Mouse (Mus musculus) urinary bladder, postnatal 10 days (tissue): ENCODE data around the gene Ifna7.
"Not testable (repeated sequence)": the region's sequence is repeated elsewhere in the genome, so short reads cannot be mapped to it uniquely, and the experiment has no call there.

Experiments used
- DNase-seq: peaks from one replicate; pipeline ENCODE4 v3.0.0; 2022; ENCODE audit warnings: low spot score

Gene Ifna7

GRCm38 (mm10) chr4:88815928-88816327 is at the start of gene Ifna7:
Gene Ifna7, plus strand, starts transcription at chr4:88816228.
- DNase-seq: no peak

GRCm38 (mm10) chr4:88773534-88773933 is 42.5 kb upstream of the Ifna7 start, which contains the start of gene Gm13290:
Gene Gm13290, plus strand, starts transcription at chr4:88773834.
- DNase-seq: not testable (repeated sequence)

- not testable (repeated sequence) for DNase-seq
Measured at GRCm38 (mm10) chr4:88776622-88777021, 39.4 kb upstream of the Ifna7 start, which contains the start of gene Gm13289. Gene Gm13289, plus strand, starts transcription at chr4:88776922.

GRCm38 (mm10) chr4:88779550-88779949 is 36.5 kb upstream of the Ifna7 start, which contains the start of gene Gm13272:
Gene Gm13272, plus strand, starts transcription at chr4:88779850.
- DNase-seq: not testable (repeated sequence)

- not testable (repeated sequence) for DNase-seq
Measured at GRCm38 (mm10) chr4:88780320-88780719, 35.7 kb upstream of the Ifna7 start.

GRCm38 (mm10) chr4:88781831-88782230 is 34.2 kb upstream of the Ifna7 start, which contains the start of gene Ifnz:
Gene Ifnz, plus strand, starts transcription at chr4:88782131.
- not testable (repeated sequence) for DNase-seq

DNA sequence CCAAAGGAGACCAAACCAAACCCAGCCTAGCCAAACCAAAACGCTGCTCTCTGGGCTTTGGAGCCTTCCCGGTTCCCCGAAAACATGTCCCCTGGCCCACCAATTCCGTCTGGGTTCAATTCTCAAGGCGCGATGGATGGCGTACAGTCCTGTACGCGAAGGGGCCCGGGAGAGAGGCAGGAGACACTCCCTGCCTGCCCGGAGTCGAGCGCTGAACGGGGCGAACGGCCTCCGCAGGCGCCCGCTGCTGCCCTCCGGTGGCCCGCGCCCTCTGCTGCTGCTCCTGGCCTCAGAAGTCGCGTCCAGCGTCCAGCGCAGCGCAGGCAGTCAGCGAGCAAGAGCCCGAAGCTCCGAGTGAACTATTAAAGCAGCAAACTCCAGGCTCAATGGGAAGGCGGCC is 33.7 kb upstream of the Ifna7 start:
- not testable (repeated sequence) for DNase-seq

- not testable (repeated sequence) for DNase-seq
Measured at GRCm38 (mm10) chr4:88785409-88785808, 30.6 kb upstream of the Ifna7 start, which contains the start of gene Gm13276. Gene Gm13276, plus strand, starts transcription at chr4:88785709.

- not testable (repeated sequence) for DNase-seq
Measured at GRCm38 (mm10) chr4:88788402-88788801, 27.6 kb upstream of the Ifna7 start, which contains the start of gene Gm13277. Gene Gm13277, plus strand, starts transcription at chr4:88788632.

DNA sequence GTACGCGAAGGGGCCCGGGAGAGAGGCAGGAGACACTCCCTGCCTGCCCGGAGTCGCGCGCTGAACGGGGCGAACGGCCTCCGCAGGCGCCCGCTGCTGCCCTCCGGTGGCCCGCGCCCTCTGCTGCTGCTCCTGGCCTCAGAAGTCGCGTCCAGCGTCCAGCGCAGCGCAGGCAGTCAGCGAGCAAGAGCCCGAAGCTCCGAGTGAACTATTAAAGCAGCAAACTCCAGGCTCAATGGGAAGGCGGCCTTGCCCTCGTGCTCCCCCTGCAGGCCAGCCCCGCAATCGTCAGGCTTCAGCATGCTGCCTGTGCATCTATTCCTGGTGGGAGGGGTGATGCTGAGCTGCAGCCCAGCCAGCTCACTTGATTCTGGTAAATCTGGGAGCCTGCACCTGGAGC is 24.8 kb upstream of the Ifna7 start, which contains the start of gene Gm13278:
TSS of gene Gm13278 (plus strand) at position 301 of the 400 bp plus-strand sequence.
- not testable (repeated sequence) for DNase-seq

DNA sequence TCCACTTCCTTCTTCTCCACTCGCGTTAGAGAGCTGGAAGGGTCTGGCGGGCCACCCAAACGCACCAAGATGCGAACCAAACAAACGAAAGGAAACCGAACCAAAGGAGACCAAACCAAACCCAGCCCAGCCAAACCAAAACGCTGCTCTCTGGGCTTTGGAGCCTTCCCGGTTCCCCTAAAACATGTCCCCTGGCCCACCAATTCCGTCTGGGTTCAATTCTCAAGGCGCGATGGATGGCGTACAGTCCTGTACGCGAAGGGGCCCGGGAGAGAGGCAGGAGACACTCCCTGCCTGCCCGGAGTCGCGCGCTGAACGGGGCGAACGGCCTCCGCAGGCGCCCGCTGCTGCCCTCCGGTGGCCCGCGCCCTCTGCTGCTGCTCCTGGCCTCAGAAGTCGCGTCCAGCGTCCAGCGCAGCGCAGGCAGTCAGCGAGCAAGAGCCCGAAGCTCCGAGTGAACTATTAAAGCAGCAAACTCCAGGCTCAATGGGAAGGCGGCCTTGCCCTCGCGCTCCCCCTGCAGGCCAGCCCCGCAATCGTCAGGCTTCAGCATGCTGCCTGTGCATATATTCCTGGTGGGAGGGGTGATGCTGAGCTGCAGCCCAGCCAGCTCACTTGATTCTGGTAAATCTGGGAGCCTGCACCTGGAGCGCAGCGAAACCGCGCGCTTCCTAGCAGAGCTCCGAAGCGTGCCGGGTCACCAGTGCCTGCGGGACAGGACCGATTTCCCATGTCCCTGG is 21.9 kb upstream of the Ifna7 start, which contains the start of gene Gm13275:
TSS of gene Gm13275 (plus strand) at position 552 of the 740 bp plus-strand sequence.
- peak; percentile 40 for DNase-seq

- DNase-seq: not testable (repeated sequence)
Measured at GRCm38 (mm10) chr4:88797097-88797496, 18.9 kb upstream of the Ifna7 start, which contains the start of gene Gm13279. Gene Gm13279, plus strand, starts transcription at chr4:88797397.

DNA sequence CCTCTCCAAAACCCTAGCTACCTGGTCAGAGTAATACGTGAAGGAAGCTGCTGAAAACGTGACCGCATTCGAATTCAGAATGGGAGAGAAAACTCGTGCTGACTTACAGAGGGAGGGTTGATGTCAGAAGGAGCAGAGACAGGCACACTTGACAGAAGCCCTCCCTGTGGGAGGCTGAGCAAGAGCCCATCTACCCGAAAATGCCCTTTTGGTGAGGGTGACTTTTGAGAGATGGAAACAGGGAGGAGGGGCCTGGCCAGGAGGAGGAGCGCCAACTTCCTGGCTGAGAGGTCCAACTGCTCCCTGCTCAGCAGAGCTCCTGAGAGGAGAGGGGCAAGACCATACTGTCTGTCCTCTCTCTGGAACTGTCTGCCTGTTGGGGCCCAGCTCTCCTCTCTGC is 16.7 kb upstream of the Ifna7 start, which contains the start of gene Gm13285:
TSS of gene Gm13285 (plus strand) at position 301 of the 400 bp plus-strand sequence.
- not testable (repeated sequence) for DNase-seq

DNA sequence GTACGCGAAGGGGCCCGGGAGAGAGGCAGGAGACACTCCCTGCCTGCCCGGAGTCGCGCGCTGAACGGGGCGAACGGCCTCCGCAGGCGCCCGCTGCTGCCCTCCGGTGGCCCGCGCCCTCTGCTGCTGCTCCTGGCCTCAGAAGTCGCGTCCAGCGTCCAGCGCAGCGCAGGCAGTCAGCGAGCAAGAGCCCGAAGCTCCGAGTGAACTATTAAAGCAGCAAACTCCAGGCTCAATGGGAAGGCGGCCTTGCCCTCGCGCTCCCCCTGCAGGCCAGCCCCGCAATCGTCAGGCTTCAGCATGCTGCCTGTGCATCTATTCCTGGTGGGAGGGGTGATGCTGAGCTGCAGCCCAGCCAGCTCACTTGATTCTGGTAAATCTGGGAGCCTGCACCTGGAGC is 13.1 kb upstream of the Ifna7 start, which contains the start of gene Gm13287:
TSS of gene Gm13287 (plus strand) at position 301 of the 400 bp plus-strand sequence.
- not testable (repeated sequence) for DNase-seq

DNA sequence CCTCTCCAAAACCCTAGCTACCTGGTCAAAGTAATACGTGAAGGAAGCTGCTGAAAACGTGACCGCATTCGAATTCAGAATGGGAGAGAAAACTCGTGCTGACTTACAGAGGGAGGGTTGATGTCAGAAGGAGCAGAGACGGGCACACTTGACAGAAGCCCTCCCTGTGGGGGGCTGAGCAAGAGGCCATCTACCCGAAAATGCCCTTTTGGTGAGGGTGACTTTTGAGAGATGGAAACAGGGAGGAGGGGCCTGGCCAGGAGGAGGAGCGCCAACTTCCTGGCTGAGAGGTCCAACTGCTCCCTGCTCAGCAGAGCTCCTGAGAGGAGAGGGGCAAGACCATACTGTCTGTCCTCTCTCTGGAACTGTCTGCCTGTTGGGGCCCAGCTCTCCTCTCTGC is 10.8 kb upstream of the Ifna7 start, which contains the start of gene Gm13288:
TSS of gene Gm13288 (plus strand) at position 301 of the 400 bp plus-strand sequence.
- DNase-seq: not testable (repeated sequence)

- DNase-seq: not testable (repeated sequence)
Measured at GRCm38 (mm10) chr4:88805761-88806160, 10.3 kb upstream of the Ifna7 start.

- no peak for DNase-seq
Measured at GRCm38 (mm10) chr4:88819659-88820058, 3.6 kb downstream of the Ifna7 start, which contains the start of gene Ifna11. Gene Ifna11, plus strand, starts transcription at chr4:88819959.

DNA sequence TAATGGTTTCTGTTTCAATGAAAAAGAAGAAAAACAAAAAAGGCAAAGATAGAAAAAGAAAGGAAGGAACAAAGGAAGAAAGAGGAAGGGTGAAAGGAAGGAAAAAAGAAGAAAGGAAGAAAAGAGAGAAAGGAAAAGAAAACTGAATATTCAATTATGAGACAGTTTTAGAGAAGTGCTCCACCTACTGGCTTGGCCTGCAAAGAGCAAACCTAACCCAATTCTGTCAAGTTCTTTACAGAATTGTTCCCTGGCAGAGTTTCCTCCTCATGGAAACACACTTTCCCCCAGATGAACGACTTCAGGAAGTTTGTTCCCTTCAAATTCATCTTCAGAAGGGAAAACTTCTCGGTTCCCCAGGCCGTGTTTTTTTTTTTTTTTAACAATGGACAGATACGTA is 7.0 kb downstream of the Ifna7 start:
- DNase-seq: no peak

DNA sequence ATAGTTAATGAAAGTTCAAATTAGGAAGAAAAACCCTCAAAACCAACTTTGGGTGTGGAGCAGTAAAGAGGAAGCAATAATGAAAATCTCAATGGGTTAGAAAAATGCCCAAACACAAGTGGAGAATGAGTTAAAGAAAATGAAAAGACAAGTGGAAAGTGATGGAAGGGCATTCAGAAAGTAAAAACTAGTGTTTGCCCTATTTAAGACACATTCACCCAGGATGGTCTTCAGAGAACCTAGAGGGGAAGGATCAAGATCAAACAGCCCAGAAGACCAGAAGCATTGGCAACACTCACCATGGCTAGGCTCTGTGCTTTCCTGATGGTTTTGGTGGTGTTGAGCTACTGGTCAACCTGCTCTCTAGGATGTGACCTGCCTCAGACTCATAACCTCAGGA is 11.1 kb downstream of the Ifna7 start, which contains the start of gene Ifna6:
TSS of gene Ifna6 (plus strand) at position 301 of the 400 bp plus-strand sequence.
- DNase-seq: not testable (repeated sequence)

DNA sequence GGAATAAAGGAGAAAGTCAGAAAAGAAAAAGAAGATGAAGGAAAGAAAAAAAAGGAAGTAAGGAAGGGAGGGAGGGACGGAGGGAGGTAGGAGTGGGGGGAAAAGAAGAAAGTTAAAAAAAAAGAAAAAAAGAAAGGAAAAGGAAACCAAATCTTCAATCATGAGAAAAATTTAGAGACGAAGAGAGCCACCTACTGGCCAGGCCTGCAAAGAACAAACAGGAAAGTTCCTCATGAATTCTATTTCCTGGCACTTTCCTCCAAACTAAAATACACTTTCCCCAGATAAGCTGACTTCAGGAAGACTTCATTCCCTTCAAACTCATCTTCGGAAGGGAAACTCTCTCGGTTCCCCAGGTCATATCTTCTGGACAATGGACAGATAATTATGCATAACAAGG is 14.5 kb downstream of the Ifna7 start:
- no peak for DNase-seq

DNA sequence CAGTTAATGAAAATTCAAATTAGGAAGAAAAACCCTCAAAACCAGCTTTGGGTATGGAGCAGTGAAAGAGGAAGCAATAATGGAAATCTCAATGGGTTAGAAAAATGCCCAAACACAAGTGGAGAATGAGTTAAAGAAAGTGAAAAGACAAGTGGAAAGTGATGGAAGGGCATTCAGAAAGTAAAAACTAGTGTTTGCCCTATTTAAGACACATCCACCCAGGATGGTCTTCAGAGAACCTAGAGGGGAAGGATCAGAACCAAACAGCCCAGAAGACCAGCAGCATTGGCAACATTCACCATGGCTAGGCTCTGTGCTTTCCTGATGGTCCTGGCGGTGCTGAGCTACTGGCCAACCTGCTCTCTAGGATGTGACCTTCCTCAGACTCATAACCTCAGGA is 19.2 kb downstream of the Ifna7 start, which contains the start of gene Ifna5:
TSS of gene Ifna5 (plus strand) at position 301 of the 400 bp plus-strand sequence.
- not testable (repeated sequence) for DNase-seq

- DNase-seq: no peak
Measured at GRCm38 (mm10) chr4:88838828-88839227, 22.8 kb downstream of the Ifna7 start.
